Mouse (Mus musculus): ENCODE results near the gene Chic2.

- no peak for TF ChIP-seq CTCF (IDR thresholded peaks at IDR 0.05)
- TF ChIP-seq POLR2A (IDR thresholded peaks at IDR 0.05; ENCODE audit: insufficient read depth, low read depth, low read length) = no peak
Measured at GRCm38 (mm10) chr5:75074537-75075382, 30.2 kb upstream of the Chic2 start.

Data from heart, adult 2 months (tissue).